Mouse (Mus musculus) kidney, embryonic 14.5 days (tissue): ENCODE measurements around the gene Galt. TPM values are rescaled to one million over a fixed set of nuclear protein-coding genes. Genes with fewer than 3 reads are reported as not detected.

Experiments used
- ATAC-seq: fragments of 200-750 bp; cut with Nextera tagmentation; 2 replicates; pipeline ENCODE4 v1.8.0; 2017; ENCODE audit warnings: moderate number of reproducible peaks, mild to moderate bottlenecking, moderate TSS enrichment, moderate library complexity; ENCODE audit not compliant: low FRiP score, low TSS enrichment
- H3K27ac ChIP-seq: fragments of 300-500 bp; sonication (generic); 2 replicates; pipeline ENCODE4 v1.5.1; 2014; ENCODE audit warnings: low read depth, mild to moderate bottlenecking, low read length, moderate library complexity, mixed read lengths
- H3K27me3 ChIP-seq: fragments of 300-500 bp; sonication (generic); 2 replicates; pipeline ENCODE4 v1.6.1; 2014; ENCODE audit warnings: mild to moderate bottlenecking, low read length; ENCODE audit not compliant: control insufficient read depth, insufficient read depth
- H3K36me3 ChIP-seq: fragments of 300-500 bp; sonication (generic); 2 replicates; pipeline ENCODE4 v1.6.1; 2014; ENCODE audit warnings: low read length, mixed read lengths; ENCODE audit not compliant: control insufficient read depth, insufficient read depth
- H3K4me1 ChIP-seq: fragments of 300-500 bp; sonication (generic); 2 replicates; pipeline ENCODE4 v1.6.1; 2014; ENCODE audit warnings: low read length, mixed read lengths; ENCODE audit not compliant: control insufficient read depth, insufficient read depth
- H3K4me2 ChIP-seq: fragments of 300-500 bp; sonication (generic); replicated peaks from 2 replicates; pipeline ENCODE4 v1.6.1; 2014; ENCODE audit warnings: low read depth, mild to moderate bottlenecking, low read length
- H3K4me3 ChIP-seq: fragments of 300-500 bp; sonication (generic); 2 replicates; pipeline ENCODE4 v1.5.1; 2014; ENCODE audit warnings: mild to moderate bottlenecking, low read length
- H3K9ac ChIP-seq: fragments of 300-500 bp; sonication (generic); 2 replicates; pipeline ENCODE4 v1.6.1; 2014; ENCODE audit warnings: low read depth, mild to moderate bottlenecking, low read length, moderate library complexity
- H3K9me3 ChIP-seq: fragments of 300-500 bp; sonication (generic); 2 replicates; pipeline ENCODE4 v1.6.1; 2016; ENCODE audit warnings: low read length; ENCODE audit not compliant: control insufficient read depth
- WGBS: fragments of 180-500 bp; shearing (Covaris S2); extraction: QIAGEN DNeasy Blood & Tissue Kit; methylation state at CpG from one replicate; pipeline ENCODE4 v1.1.7; 2014; 5-methylcytosine and 5-hydroxymethylcytosine counted together
- polyA plus RNA-seq: library from polyadenylated mRNA; unstranded; fragments of >200 nt; fragmentation: Nextera tagmentation; extraction: Ambion mirVana; gene quantifications from 2 replicates; pipeline ENCODE4 v1.2.1, GENCODE M21; 2014

The Galt gene
- polyA plus RNA-seq, result 35.0 and 42.1 TPM in 2 replicates

- Histone ChIP-seq H3K9me3 (no peaks in the 10 kb centered on the region), H3K4me2 (peak within 1 kb of the TSS; percentile 89), H3K4me1 (peaks cover 3% of the 10 kb centered on the region; the same call in 1 of the 2 replicates), H3K27ac (peak within 1 kb of the TSS; percentile 88), H3K9ac (peak within 1 kb of the TSS; percentile 67), H3K36me3 (peaks cover 7% of the 10 kb centered on the region; the same call in 1 of the 2 replicates), H3K27me3 (no peaks in the 10 kb centered on the region), H3K4me3 (peak within 1 kb of the TSS; percentile 73)
- 14% methylated on average over 14 of the region's 14 CpGs for WGBS
- peak; percentile 56 for ATAC-seq
Observed at GRCm38 (mm10) chr4:41754797-41755337, at the start of gene Galt. Gene Galt, plus strand, starts transcription at chr4:41755228.

- H3K4me1 ChIP-seq, result peaks cover 2% of the 10 kb centered on the region; the same call in 1 of the 2 replicates
- H3K4me3 ChIP-seq, result no peak overlapping the region
- ATAC-seq, result no peak
- H3K27ac ChIP-seq, result no peak overlapping the region
- H3K27me3 ChIP-seq, result no peaks in the 10 kb centered on the region
- peaks cover 4% of the 10 kb centered on the region for H3K36me3 ChIP-seq
- H3K4me2 ChIP-seq, result no peak overlapping the region
- no peak overlapping the region for H3K9ac ChIP-seq
- H3K9me3 ChIP-seq, result no peaks in the 10 kb centered on the region
- 65% methylated on average over 19 of the region's 19 CpGs for WGBS
Observed at GRCm38 (mm10) chr4:41705922-41706754, 48.9 kb upstream of the Galt start.

- Histone ChIP-seq H3K4me3 (no peak overlapping the region), H3K9ac (no peak overlapping the region), H3K27ac (no peak overlapping the region), H3K4me2 (peak overlapping the region; percentile 9; the same call in 1 of the 2 replicates), H3K4me1 (peaks cover 8% of the 10 kb centered on the region), H3K36me3 (peaks cover 11% of the 10 kb centered on the region), H3K27me3 (no peaks in the 10 kb centered on the region), H3K9me3 (no peaks in the 10 kb centered on the region)
- peak; percentile 64 for ATAC-seq
- 2% methylated on average over 13 of the region's 13 CpGs for WGBS
Observed at GRCm38 (mm10) chr4:41707011-41707535, 48.0 kb upstream of the Galt start.

- 44% methylated on average over 8 of the region's 8 CpGs for WGBS
Observed at GRCm38 (mm10) chr4:41708192-41708745, 46.8 kb upstream of the Galt start.

GRCm38 (mm10) chr4:41710229-41710628, 44.8 kb upstream of the Galt start:
- Histone ChIP-seq H3K9me3 (no peaks in the 10 kb centered on the region), H3K27ac (no peak overlapping the region), H3K4me2 (no peak overlapping the region), H3K9ac (no peak overlapping the region), H3K36me3 (peaks cover 14% of the 10 kb centered on the region), H3K4me3 (no peak overlapping the region), H3K4me1 (peaks cover 19% of the 10 kb centered on the region), H3K27me3 (no peaks in the 10 kb centered on the region)
- ATAC-seq, result no peak
- 65% methylated on average over 4 of the region's 4 CpGs for WGBS

More at GRCm38 (mm10) chr4:41708192-41708745, 46.8 kb upstream of the Galt start:
- Histone ChIP-seq H3K9me3 (no peaks in the 10 kb centered on the region), H3K27ac (no peak overlapping the region), H3K4me2 (no peak overlapping the region), H3K4me1 (peaks cover 15% of the 10 kb centered on the region), H3K27me3 (no peaks in the 10 kb centered on the region), H3K4me3 (no peak overlapping the region), H3K9ac (no peak overlapping the region), H3K36me3 (peaks cover 14% of the 10 kb centered on the region)
- ATAC-seq, result no peak

- Histone ChIP-seq H3K27ac (no peak overlapping the region), H3K9ac (peak overlapping the region; percentile 82)
Observed at GRCm38 (mm10) chr4:41711705-41712375, 43.2 kb upstream of the Galt start.

GRCm38 (mm10) chr4:41712421-41713196, 42.4 kb upstream of the Galt start:
- peak; percentile 20; the same call in 1 of the 2 replicates for ATAC-seq
- no peaks in the 10 kb centered on the region for H3K27me3 ChIP-seq
- peak overlapping the region; percentile 73; the same call in 1 of the 2 replicates for H3K27ac ChIP-seq
- H3K9me3 ChIP-seq, result no peaks in the 10 kb centered on the region
- H3K4me1 ChIP-seq, result peaks cover 17% of the 10 kb centered on the region
- H3K9ac ChIP-seq, result peak overlapping the region; percentile 82
- 38% methylated on average over 31 of the region's 31 CpGs for whole genome bisulfite sequencing
- H3K36me3 ChIP-seq, result peaks cover 20% of the 10 kb centered on the region
- peak overlapping the region; percentile 73 for H3K4me2 ChIP-seq
- H3K4me3 ChIP-seq, result peak overlapping the region; percentile 76

More at GRCm38 (mm10) chr4:41711705-41712375, 43.2 kb upstream of the Galt start:
- ATAC-seq, result no peak
- no peaks in the 10 kb centered on the region for H3K27me3 ChIP-seq
- WGBS, result 85% methylated on average over 16 of the region's 16 CpGs
- peak overlapping the region; percentile 73 for H3K4me2 ChIP-seq
- H3K9me3 ChIP-seq, result no peaks in the 10 kb centered on the region
- H3K36me3 ChIP-seq, result peaks cover 14% of the 10 kb centered on the region
- H3K4me3 ChIP-seq, result peak overlapping the region; percentile 76
- H3K4me1 ChIP-seq, result peaks cover 19% of the 10 kb centered on the region
